Mouse (Mus musculus) c-Kit-positive CD71-positive TER-119-negative erythroid progenitor cells, embryonic 14.5 days (primary cell): ENCODE measurements at regions not wholly inside any gene's neighbourhood (a gene's known extent, or its start where the extent isn't known, plus 50 kb on each side); places are given as distances from the start of the nearest gene placed in this dataset.

Source experiments
- DNase-seq: peaks from one replicate; pipeline ENCODE4 v3.0.0-alpha.2; 2013; ENCODE audit warnings: low read depth

- DNase-seq: peak; percentile 25
These were observed 55.9 kb upstream of the Tbc1d2b start for GRCm38 (mm10) chr9:90326531-90326930.
